Mouse (Mus musculus): ENCODE data around the gene Fcer1a. TPM values are rescaled to one million over a fixed set of nuclear protein-coding genes. Genes with fewer than 3 reads are reported as not detected.
"Not testable (repeated sequence)": the region's sequence is repeated elsewhere in the genome, so short reads cannot be mapped to it uniquely, and the experiment has no call there.

Gene Fcer1a
- polyA plus RNA-seq (2015; fragmentation: Nextera tagmentation; extraction: Ambion mirVana), result 0.18 and 0.21 TPM in 2 replicates

DNA sequence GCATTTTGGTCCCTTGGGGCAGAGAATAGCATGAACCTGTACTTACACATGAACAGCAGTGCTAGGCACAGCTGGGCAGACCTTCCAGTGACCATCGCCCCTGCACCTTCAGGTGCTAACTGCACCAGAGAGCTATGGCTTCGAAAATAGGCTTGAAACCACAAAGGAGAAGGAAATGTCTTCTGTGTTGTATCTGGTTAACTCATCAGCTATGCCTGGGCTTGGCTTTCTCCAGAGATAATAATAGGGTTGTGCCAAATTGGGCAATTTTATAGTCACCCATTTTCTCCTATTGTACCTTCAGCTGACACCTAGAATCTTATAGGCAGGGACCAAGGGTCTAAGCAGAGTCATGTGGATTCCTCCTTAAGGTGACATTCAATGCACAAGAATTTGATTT, at the start of gene Fcer1a:
Fcer1a (minus strand) TSS at position 134 of the 400 bp plus-strand sequence.
- DNase-seq (ENCODE audit: low spot score), result no peak

GRCm38 (mm10) chr1:173265701-173266100, 38.7 kb upstream of the Fcer1a start, which contains the start of gene Olfr418:
Olfr418 (plus strand) TSS chr1:173266001.
- DNase-seq (ENCODE audit: low spot score), result no peak

DNA sequence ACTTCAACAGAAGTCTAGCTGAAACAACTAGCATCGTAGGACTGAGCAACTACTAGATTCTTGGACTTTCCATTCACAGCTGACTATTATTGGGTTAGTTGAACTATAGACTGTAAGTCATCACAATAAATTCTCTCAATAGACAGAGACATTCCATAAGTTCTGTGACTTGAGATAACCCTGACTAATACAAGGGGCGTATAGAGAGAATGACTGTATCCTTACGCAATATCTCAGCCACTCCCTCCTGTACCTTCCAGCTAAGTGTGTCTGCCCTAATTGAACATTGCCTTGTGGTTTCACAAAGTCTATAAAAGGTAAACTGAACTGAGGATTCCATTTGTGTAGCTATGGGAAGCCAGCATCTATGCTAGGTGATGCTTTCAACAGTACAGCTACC, 22.9 kb upstream of the Fcer1a start:
- no peak for DNase-seq (ENCODE audit: low spot score)

GRCm38 (mm10) chr1:173237004-173237403, 10.0 kb upstream of the Fcer1a start:
- not testable (repeated sequence) for DNase-seq (ENCODE audit: low spot score)

DNA sequence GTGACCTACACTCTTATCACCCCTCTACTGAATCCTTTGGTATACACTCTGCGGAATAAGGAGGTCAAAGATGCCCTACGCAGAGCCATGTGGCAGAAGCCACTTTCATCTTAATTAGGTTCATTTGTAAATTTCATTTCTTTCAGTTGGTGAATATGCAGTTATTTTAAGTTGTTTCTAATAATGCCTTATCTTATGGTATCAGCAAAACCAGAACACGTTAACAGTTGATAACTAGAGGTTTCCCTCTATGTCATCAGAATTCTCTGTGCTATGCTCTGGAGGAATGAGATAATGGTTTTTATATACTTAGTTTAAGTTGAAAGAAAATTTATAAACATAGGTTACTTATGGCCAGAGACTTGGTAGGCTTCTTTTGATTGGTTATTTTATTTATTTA, 10.5 kb downstream of the Fcer1a start:
- DNase-seq (ENCODE audit: low spot score), result no peak

- no peak for DNase-seq (ENCODE audit: low spot score)
These were observed 14.9 kb downstream of the Fcer1a start, which contains the start of gene Olfr1404 for GRCm38 (mm10) chr1:173212092-173212491. Olfr1404 (plus strand) TSS chr1:173212392.

GRCm38 (mm10) chr1:173197508-173197907, 29.5 kb downstream of the Fcer1a start, which contains the start of gene Olfr218:
Olfr218 (plus strand) TSS chr1:173197808.
- no peak for DNase-seq (ENCODE audit: low spot score)

- DNase-seq (ENCODE audit: low spot score), result no peak
These were observed 30.7 kb downstream of the Fcer1a start for GRCm38 (mm10) chr1:173196359-173196758.

GRCm38 (mm10) chr1:173192059-173192458, 35.0 kb downstream of the Fcer1a start:
- no peak for DNase-seq (ENCODE audit: low spot score)

- DNase-seq (ENCODE audit: low spot score), result no peak
These were observed 36.5 kb downstream of the Fcer1a start, which contains the start of gene Olfr1406 for GRCm38 (mm10) chr1:173190540-173190939. Olfr1406 (minus strand) TSS chr1:173190640.

DNA sequence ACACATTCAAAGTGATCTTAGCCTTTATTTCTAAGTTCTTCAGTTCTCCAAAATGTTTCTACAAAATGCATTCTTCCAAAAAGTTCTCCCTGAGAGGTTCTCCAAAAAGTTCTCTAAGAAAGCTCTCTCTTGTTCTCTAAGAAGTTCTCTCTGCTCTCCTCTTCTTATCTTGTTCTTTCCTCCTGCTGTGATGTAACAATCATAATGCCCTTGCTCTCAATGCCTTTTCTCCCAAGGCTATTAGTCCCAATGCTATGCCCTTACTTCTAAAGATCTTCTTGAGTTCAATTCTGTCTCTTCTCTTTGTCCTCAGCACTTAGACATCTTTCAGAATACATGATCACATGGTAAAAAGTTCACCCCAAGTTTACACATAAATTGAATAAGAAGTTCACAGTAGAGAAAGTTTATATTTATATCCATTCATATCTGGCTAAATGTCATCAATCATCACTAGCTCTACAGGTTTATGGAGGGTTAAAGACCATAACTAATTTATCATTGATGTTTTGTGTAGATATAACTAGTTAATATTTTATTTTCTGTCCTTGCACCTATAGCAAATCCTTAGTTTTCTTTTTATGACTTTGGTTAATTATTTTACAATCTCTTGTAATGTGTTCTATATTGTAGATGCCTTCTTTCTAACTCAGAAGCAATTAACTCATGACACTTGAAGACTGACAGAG, 52.7 kb downstream of the Fcer1a start:
- no peak for DNase-seq (ENCODE audit: low spot score)

Other genes starting within 250 kb of the Fcer1a start
- gene Olfr1408, start 89.8 kb downstream of the Fcer1a start, polyA plus RNA-seq (2015; fragmentation: Nextera tagmentation; extraction: Ambion mirVana), result not detected in 2 replicates
- gene Olfr1406, start 36.6 kb downstream of the Fcer1a start, polyA plus RNA-seq (2015; fragmentation: Nextera tagmentation; extraction: Ambion mirVana), result not detected in 2 replicates
- not detected in 2 replicates for gene Olfr218, start 29.4 kb downstream of the Fcer1a start, polyA plus RNA-seq (2015; fragmentation: Nextera tagmentation; extraction: Ambion mirVana)
- not detected in 2 replicates for gene Olfr1404, start 14.8 kb downstream of the Fcer1a start, polyA plus RNA-seq (2015; fragmentation: Nextera tagmentation; extraction: Ambion mirVana)
- gene Olfr418, start 38.8 kb upstream of the Fcer1a start, polyA plus RNA-seq (2015; fragmentation: Nextera tagmentation; extraction: Ambion mirVana), result not detected in 2 replicates
- 0.17 TPM in 1 of 2 replicates, not detected in the other for gene Mptx2, start 50.6 kb upstream of the Fcer1a start, polyA plus RNA-seq (2015; fragmentation: Nextera tagmentation; extraction: Ambion mirVana)
- 1.4 and 2.0 TPM in 2 replicates for gene Ackr1, start 106.5 kb upstream of the Fcer1a start, polyA plus RNA-seq (2015; fragmentation: Nextera tagmentation; extraction: Ambion mirVana)
- 8.5 and 12.0 TPM in 2 replicates for gene Aim2, start 123.7 kb upstream of the Fcer1a start, polyA plus RNA-seq (2015; fragmentation: Nextera tagmentation; extraction: Ambion mirVana)
- 0.26 and 0.42 TPM in 2 replicates for gene Cadm3, start 140.5 kb upstream of the Fcer1a start, polyA plus RNA-seq (2015; fragmentation: Nextera tagmentation; extraction: Ambion mirVana)

Measured in thymus, postnatal 0 days (tissue).